Mouse (Mus musculus) liver, adult 2 months (tissue): ENCODE results near the gene Tas2r126.

Experiments
- CTCF ChIP-seq: fragments of 200-500 bp; IDR thresholded peaks from 2 replicates; pipeline ENCODE4 v1.5.1; 2011; ENCODE audit warnings: low read depth, low read length, control low read depth
- POLR2A ChIP-seq: fragments of 200-500 bp; IDR thresholded peaks from 2 replicates; pipeline ENCODE4 v1.6.1; 2011; ENCODE audit warnings: low read length, control low read depth; ENCODE audit not compliant: insufficient read depth; ENCODE audit errors: extremely low read depth

DNA sequence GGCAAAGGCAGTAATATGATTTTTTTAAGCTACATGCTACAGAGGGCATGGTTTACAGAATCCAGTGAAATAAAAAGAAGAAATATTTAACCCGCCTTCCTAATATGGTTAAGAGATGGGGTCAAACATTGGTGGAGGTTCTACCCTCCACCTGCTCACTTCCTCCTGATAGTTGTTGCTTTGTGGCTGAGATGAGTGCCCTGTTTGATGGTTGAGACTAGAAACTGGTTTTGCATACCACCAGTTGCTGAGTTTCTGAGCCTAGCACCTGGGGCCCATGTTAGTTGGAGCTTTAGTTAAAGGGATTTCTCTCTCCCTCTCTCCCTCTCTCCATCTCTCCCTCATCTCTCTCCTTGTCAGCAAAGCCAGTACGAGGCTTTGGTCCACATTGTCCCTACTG, 13.0 kb downstream of the Tas2r126 start:
- TF ChIP-seq POLR2A: no peak
- no peak for TF ChIP-seq CTCF
